Mouse (Mus musculus): ENCODE data around the gene Gatad2b. TPM values are rescaled to one million over a fixed set of nuclear protein-coding genes. Genes with fewer than 3 reads are reported as not detected.
A peak's percentile ranks its signal among the peaks of the same experiment; 100 is the strongest.

Gene Gatad2b
- polyA plus RNA-seq, 1 experiment from 2014 or later: 16.5 TPM

DNA sequence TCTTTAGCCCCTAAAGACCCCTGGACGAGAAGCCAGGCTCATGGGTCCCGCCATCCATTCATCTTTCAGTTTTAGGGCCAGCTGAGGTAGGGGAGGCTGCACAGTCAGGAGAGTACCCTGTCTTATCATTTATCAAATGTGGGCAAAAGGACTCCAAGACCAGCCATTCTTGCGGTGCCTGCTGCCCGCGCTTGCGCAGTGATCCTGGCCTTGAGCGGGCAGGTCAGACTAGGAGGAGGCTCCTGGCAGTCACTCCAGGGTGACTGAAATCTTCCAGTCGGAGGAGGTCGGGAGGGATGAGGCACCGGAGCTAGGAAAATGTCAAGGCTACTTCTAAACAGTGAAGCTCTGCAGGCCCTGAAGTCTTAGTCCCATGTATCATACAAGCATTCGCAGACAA, 88.7 kb downstream of the Gatad2b start:
- Histone ChIP-seq H3K4me1 (replicated peaks; ENCODE audit: control insufficient read depth, insufficient read depth, low read length) (no peaks in the 10 kb centered on the region; the same call in 1 of the 2 replicates), H3K9ac (replicated peaks; ENCODE audit: low read depth, low read length) (no peak overlapping the region), H3K27ac (ENCODE audit: low read length) (no peak overlapping the region), H3K27me3 (replicated peaks; ENCODE audit: control insufficient read depth, insufficient read depth, low read length) (no peaks in the 10 kb centered on the region), H3K4me3 (replicated peaks; ENCODE audit: low read length) (no peak overlapping the region), H3K36me3 (ENCODE audit: control insufficient read depth, insufficient read depth) (peaks cover 2% of the 10 kb centered on the region; the same call in 1 of the 2 replicates), H3K4me2 (ENCODE audit: low read length) (no peak overlapping the region), H3K9me3 (ENCODE audit: control insufficient read depth, low read length) (no peaks in the 10 kb centered on the region)
- WGBS: 73% methylated on average over 11 of the region's 11 CpGs
- ATAC-seq: no peak

- H3K27ac ChIP-seq (ENCODE audit: low read length): no peak overlapping the region
- H3K4me3 ChIP-seq (replicated peaks; ENCODE audit: low read length): no peak overlapping the region
- H3K9me3 ChIP-seq (ENCODE audit: control insufficient read depth, low read length): no peaks in the 10 kb centered on the region
- no peak overlapping the region for H3K9ac ChIP-seq (replicated peaks; ENCODE audit: low read depth, low read length)
- ATAC-seq: peak; percentile 62
- H3K36me3 ChIP-seq (ENCODE audit: control insufficient read depth, insufficient read depth): peaks cover 2% of the 10 kb centered on the region; the same call in 1 of the 2 replicates
- no peak overlapping the region for H3K4me2 ChIP-seq (ENCODE audit: low read length)
- no peaks in the 10 kb centered on the region for H3K27me3 ChIP-seq (replicated peaks; ENCODE audit: control insufficient read depth, insufficient read depth, low read length)
- 49% methylated on average over 4 of the region's 4 CpGs for WGBS
- H3K4me1 ChIP-seq (replicated peaks; ENCODE audit: control insufficient read depth, insufficient read depth, low read length): peaks cover 18% of the 10 kb centered on the region
These were observed 90.7 kb downstream of the Gatad2b start for GRCm38 (mm10) chr3:90383690-90384089.

- H3K27ac ChIP-seq (ENCODE audit: low read length): no peak overlapping the region
- H3K9me3 ChIP-seq (ENCODE audit: control insufficient read depth, low read length): no peaks in the 10 kb centered on the region
- H3K4me1 ChIP-seq (replicated peaks; ENCODE audit: control insufficient read depth, insufficient read depth, low read length): peaks cover 23% of the 10 kb centered on the region
- H3K27me3 ChIP-seq (replicated peaks; ENCODE audit: control insufficient read depth, insufficient read depth, low read length): no peaks in the 10 kb centered on the region
- H3K4me3 ChIP-seq (replicated peaks; ENCODE audit: low read length): no peak overlapping the region
- H3K9ac ChIP-seq (replicated peaks; ENCODE audit: low read depth, low read length): no peak overlapping the region
- H3K4me2 ChIP-seq (ENCODE audit: low read length): no peak overlapping the region
- no peak for ATAC-seq
- 85% methylated on average over 7 of the region's 7 CpGs for WGBS
- peaks cover 2% of the 10 kb centered on the region; the same call in 1 of the 2 replicates for H3K36me3 ChIP-seq (ENCODE audit: control insufficient read depth, insufficient read depth)
These were observed 91.9 kb downstream of the Gatad2b start for GRCm38 (mm10) chr3:90384851-90385375.

DNA sequence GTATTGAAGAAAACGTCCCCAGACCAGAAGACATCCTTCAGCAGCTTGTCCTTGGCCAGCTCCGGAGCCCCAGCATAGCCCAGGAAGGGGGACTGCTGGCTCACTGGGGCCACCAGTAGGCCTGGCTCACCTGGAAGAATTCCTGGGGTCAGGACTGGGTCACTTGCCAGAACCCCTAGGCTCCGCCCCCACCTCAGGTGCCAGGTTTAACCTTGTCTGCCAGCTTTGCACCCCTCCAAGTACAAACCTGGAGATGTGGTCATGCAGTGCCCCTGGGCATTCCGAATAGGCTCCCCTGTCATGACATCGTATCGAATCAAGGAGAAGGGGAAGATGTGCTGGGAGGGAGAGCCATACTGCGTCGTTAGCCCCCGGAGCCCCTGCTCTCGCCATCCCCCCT, 93.8 kb downstream of the Gatad2b start:
- Histone ChIP-seq H3K9me3 (ENCODE audit: control insufficient read depth, low read length) (no peaks in the 10 kb centered on the region), H3K27ac (ENCODE audit: low read length) (no peak overlapping the region), H3K27me3 (replicated peaks; ENCODE audit: control insufficient read depth, insufficient read depth, low read length) (no peaks in the 10 kb centered on the region), H3K4me1 (replicated peaks; ENCODE audit: control insufficient read depth, insufficient read depth, low read length) (peaks cover 30% of the 10 kb centered on the region), H3K4me3 (replicated peaks; ENCODE audit: low read length) (no peak overlapping the region), H3K9ac (replicated peaks; ENCODE audit: low read depth, low read length) (no peak overlapping the region), H3K4me2 (ENCODE audit: low read length) (no peak overlapping the region), H3K36me3 (ENCODE audit: control insufficient read depth, insufficient read depth) (peaks cover 5% of the 10 kb centered on the region; the same call in 1 of the 2 replicates)
- ATAC-seq: no peak
- 92% methylated on average over 10 of the region's 10 CpGs for WGBS

- WGBS: 38% methylated on average over 11 of the region's 11 CpGs
- Histone ChIP-seq H3K4me2 (ENCODE audit: low read length) (peak overlapping the region; percentile 91), H3K4me1 (replicated peaks; ENCODE audit: control insufficient read depth, insufficient read depth, low read length) (peaks cover 30% of the 10 kb centered on the region), H3K27ac (ENCODE audit: low read length) (no peak overlapping the region), H3K27me3 (replicated peaks; ENCODE audit: control insufficient read depth, insufficient read depth, low read length) (no peaks in the 10 kb centered on the region), H3K36me3 (ENCODE audit: control insufficient read depth, insufficient read depth) (peaks cover 7% of the 10 kb centered on the region), H3K9me3 (ENCODE audit: control insufficient read depth, low read length) (no peaks in the 10 kb centered on the region), H3K4me3 (replicated peaks; ENCODE audit: low read length) (0 out of 2 replicates have a peak overlapping the region, but pooled peaks have one; percentile 1), H3K9ac (replicated peaks; ENCODE audit: low read depth, low read length) (peak overlapping the region; percentile 31; the same call in 1 of the 2 replicates)
- ATAC-seq: no peak
These were observed 94.5 kb downstream of the Gatad2b start for GRCm38 (mm10) chr3:90387483-90387882.

- Histone ChIP-seq H3K27me3 (replicated peaks; ENCODE audit: control insufficient read depth, insufficient read depth, low read length) (no peaks in the 10 kb centered on the region), H3K27ac (ENCODE audit: low read length) (no peak overlapping the region)
- 69% methylated on average over 4 of the region's 4 CpGs for WGBS
These were observed 95.2 kb downstream of the Gatad2b start for GRCm38 (mm10) chr3:90388192-90388591.

GRCm38 (mm10) chr3:90388726-90389510, 95.9 kb downstream of the Gatad2b start:
- no peaks in the 10 kb centered on the region for H3K9me3 ChIP-seq (ENCODE audit: control insufficient read depth, low read length)
- peak overlapping the region; percentile 91 for H3K4me2 ChIP-seq (ENCODE audit: low read length)
- peak overlapping the region; percentile 82 for H3K4me3 ChIP-seq (replicated peaks; ENCODE audit: low read length)
- ATAC-seq: peak; percentile 76
- peak overlapping the region; percentile 89 for H3K9ac ChIP-seq (replicated peaks; ENCODE audit: low read depth, low read length)
- no peaks in the 10 kb centered on the region for H3K27me3 ChIP-seq (replicated peaks; ENCODE audit: control insufficient read depth, insufficient read depth, low read length)
- H3K27ac ChIP-seq (ENCODE audit: low read length): peak overlapping the region; percentile 85
- WGBS: 2% methylated on average over 51 of the region's 53 CpGs
- H3K36me3 ChIP-seq (ENCODE audit: control insufficient read depth, insufficient read depth): peaks cover 13% of the 10 kb centered on the region
- peaks cover 30% of the 10 kb centered on the region for H3K4me1 ChIP-seq (replicated peaks; ENCODE audit: control insufficient read depth, insufficient read depth, low read length)

More at GRCm38 (mm10) chr3:90388192-90388591, 95.2 kb downstream of the Gatad2b start:
- Histone ChIP-seq H3K4me3 (replicated peaks; ENCODE audit: low read length) (peak overlapping the region; percentile 82), H3K4me2 (ENCODE audit: low read length) (peak overlapping the region; percentile 91), H3K36me3 (ENCODE audit: control insufficient read depth, insufficient read depth) (peaks cover 10% of the 10 kb centered on the region), H3K9me3 (ENCODE audit: control insufficient read depth, low read length) (no peaks in the 10 kb centered on the region), H3K9ac (replicated peaks; ENCODE audit: low read depth, low read length) (no peak overlapping the region), H3K4me1 (replicated peaks; ENCODE audit: control insufficient read depth, insufficient read depth, low read length) (peaks cover 30% of the 10 kb centered on the region)
- no peak for ATAC-seq

GRCm38 (mm10) chr3:90389511-90390490, 96.8 kb downstream of the Gatad2b start, which contains the start of gene Slc27a3:
Gene Slc27a3 (minus strand): TSS chr3:90389938.
- Histone ChIP-seq H3K27ac (ENCODE audit: low read length) (peak within 1 kb of the TSS; percentile 85), H3K36me3 (ENCODE audit: control insufficient read depth, insufficient read depth) (peaks cover 18% of the 10 kb centered on the region), H3K27me3 (replicated peaks; ENCODE audit: control insufficient read depth, insufficient read depth, low read length) (no peaks in the 10 kb centered on the region), H3K9me3 (ENCODE audit: control insufficient read depth, low read length) (no peaks in the 10 kb centered on the region), H3K4me1 (replicated peaks; ENCODE audit: control insufficient read depth, insufficient read depth, low read length) (peaks cover 30% of the 10 kb centered on the region), H3K4me3 (replicated peaks; ENCODE audit: low read length) (peak within 1 kb of the TSS; percentile 82), H3K9ac (replicated peaks; ENCODE audit: low read depth, low read length) (peak within 1 kb of the TSS; percentile 89), H3K4me2 (ENCODE audit: low read length) (peak within 1 kb of the TSS; percentile 91)
- peak; percentile 76 for ATAC-seq
- under 1% methylated on average over 50 of the region's 55 CpGs for whole genome bisulfite sequencing
